Mouse (Mus musculus) hindbrain, embryonic 15.5 days (tissue): ENCODE data around the gene Tbc1d32. TPM values are rescaled to one million over a fixed set of nuclear protein-coding genes. Genes with fewer than 3 reads are reported as not detected.

Experiments
- ATAC-seq: fragments of 200-750 bp; cut with Nextera tagmentation; 2 replicates; pipeline ENCODE4 v1.8.0; 2017; ENCODE audit warnings: low read depth, moderate number of reproducible peaks, moderate TSS enrichment; ENCODE audit not compliant: low FRiP score
- H3K27ac ChIP-seq: fragments of 300-500 bp; sonication (generic); replicated peaks from 2 replicates; pipeline ENCODE4 v1.5.1; 2015; ENCODE audit warnings: mild to moderate bottlenecking, inconsistent platforms
- H3K27me3 ChIP-seq: fragments of 300-500 bp; sonication (generic); 2 replicates; pipeline ENCODE4 v1.6.1; 2015; ENCODE audit warnings: control low read depth, inconsistent platforms
- H3K36me3 ChIP-seq: fragments of 300-500 bp; sonication (generic); 2 replicates; pipeline ENCODE4 v1.6.1; 2015; ENCODE audit warnings: control low read depth, inconsistent platforms
- H3K4me1 ChIP-seq: fragments of 300-500 bp; sonication (generic); replicated peaks from 2 replicates; pipeline ENCODE4 v1.6.1; 2015; ENCODE audit warnings: control low read depth, inconsistent platforms
- H3K4me2 ChIP-seq: fragments of 300-500 bp; sonication (generic); 2 replicates; pipeline ENCODE4 v1.6.1; 2015; ENCODE audit warnings: moderate library complexity, mild to moderate bottlenecking, inconsistent platforms
- H3K4me3 ChIP-seq: fragments of 300-500 bp; sonication (generic); 2 replicates; pipeline ENCODE4 v1.5.1; 2015; ENCODE audit warnings: mild to moderate bottlenecking, inconsistent platforms
- H3K9ac ChIP-seq: fragments of 300-500 bp; sonication (generic); 2 replicates; pipeline ENCODE4 v1.6.1; 2015; ENCODE audit warnings: inconsistent platforms
- H3K9me3 ChIP-seq: fragments of 300-500 bp; sonication (generic); 2 replicates; pipeline ENCODE4 v1.6.1; 2016; ENCODE audit warnings: control low read depth, inconsistent platforms
- WGBS: fragments of 180-500 bp; shearing (Covaris S2); methylation state at CpG from one replicate; pipeline ENCODE4 v1.1.7; 2015; 5-methylcytosine and 5-hydroxymethylcytosine counted together
- polyA plus RNA-seq: library from polyadenylated mRNA; unstranded; fragments of >200 nt; fragmentation: Nextera tagmentation; extraction: Ambion mirVana; gene quantifications from 2 replicates; pipeline ENCODE4 v1.2.1, GENCODE M21; 2015

The Tbc1d32 gene
- polyA plus RNA-seq, 1 experiment from 2014 or later = 2.7 TPM

GRCm38 (mm10) chr10:55978001-55978400, 250.5 kb downstream of the Tbc1d32 start:
- 64% methylated on average over 7 of the region's 7 CpGs for WGBS
- Histone ChIP-seq H3K9me3 (no peaks in the 10 kb centered on the region), H3K4me2 (no peak overlapping the region), H3K36me3 (no peaks in the 10 kb centered on the region), H3K4me3 (no peak overlapping the region), H3K4me1 (no peaks in the 10 kb centered on the region), H3K9ac (no peak overlapping the region), H3K27ac (no peak overlapping the region), H3K27me3 (no peaks in the 10 kb centered on the region)
- ATAC-seq = no peak

Other genes starting within 250 kb of the Tbc1d32 start
- gene Msl3l2, start 121.8 kb downstream of the Tbc1d32 start, polyA plus RNA-seq = 13.0 and 14.2 TPM in 2 replicates
- gene Gja1, start 148.6 kb upstream of the Tbc1d32 start, polyA plus RNA-seq = 103 and 128 TPM in 2 replicates